Mouse (Mus musculus) CH12.LX (cell line): Measurements from ENCODE around the gene Olfr485. TPM values are rescaled to one million over a fixed set of nuclear protein-coding genes. Genes with fewer than 3 reads are reported as not detected.
"Not testable (repeated sequence)": the region's sequence is repeated elsewhere in the genome, so short reads cannot be mapped to it uniquely, and the experiment has no call there.

Source experiments
- DNase-seq: peaks from one replicate; pipeline ENCODE4 v3.0.0-alpha.2; 2013; ENCODE audit errors: extremely low read depth
- H3K27ac ChIP-seq: 2 replicates; pipeline ENCODE4 v1.5.1; 2012; ENCODE audit warnings: low read depth, mild to moderate bottlenecking, control low read depth, moderate library complexity; ENCODE audit not compliant: insufficient read depth
- H3K27me3 ChIP-seq: replicated peaks from 2 replicates; pipeline ENCODE3; 2012; ENCODE audit warnings: inconsistent platforms
- H3K36me3 ChIP-seq, 2 experiments: replicated peaks in 1 of 2; 2 replicates each; pipeline versions ENCODE3 to v1.6.1; 2012; ENCODE audit warnings: inconsistent platforms in 1 of 2, low read length in 1 of 2, mild to moderate bottlenecking in 1 of 2, mixed read lengths in 1 of 2, moderate library complexity in 1 of 2; ENCODE audit not compliant: control insufficient read depth in 1 of 2, insufficient read depth in 1 of 2
- H3K4me1 ChIP-seq, 2 experiments: 2 replicates each; pipeline ENCODE4 v1.6.1; 2012; ENCODE audit warnings: inconsistent platforms in 1 of 2, moderate library complexity in 1 of 2; ENCODE audit not compliant: insufficient read depth in 2 of 2, control insufficient read depth in 1 of 2
- H3K4me2 ChIP-seq: 2 replicates; pipeline ENCODE4 v1.6.1; 2012; ENCODE audit warnings: low read depth, mild to moderate bottlenecking, control low read depth; ENCODE audit not compliant: poor library complexity, insufficient read depth, severe bottlenecking
- H3K4me3 ChIP-seq, 3 experiments: fragments of 150-350 bp in 1 of 3; sonication (generic) in 1 of 3; replicated peaks in 1 of 3; 2 replicates each; pipeline versions ENCODE3 to v1.5.1; 2011 to 2012; ENCODE audit warnings: low read depth in 2 of 3, low read length in 2 of 3, mild to moderate bottlenecking in 2 of 3, moderate library complexity in 2 of 3, control low read depth in 1 of 3, improper control_type of control experiment in 1 of 3, inconsistent platforms in 1 of 3, mixed read lengths in 1 of 3; ENCODE audit not compliant: poor library complexity in 1 of 3
- H3K79me2 ChIP-seq: replicated peaks from 2 replicates; pipeline ENCODE4 v1.6.1; 2012; ENCODE audit warnings: mild to moderate bottlenecking, moderate library complexity; ENCODE audit not compliant: control insufficient read depth, poor library complexity, insufficient read depth, severe bottlenecking; ENCODE audit errors: extremely low read depth
- H3K9ac ChIP-seq: 2 replicates; pipeline ENCODE4 v1.6.1; 2012; ENCODE audit warnings: low read depth, mild to moderate bottlenecking, control low read depth, moderate library complexity; ENCODE audit not compliant: insufficient read depth
- H3K9me3 ChIP-seq: replicated peaks from 2 replicates; pipeline ENCODE3; 2012; ENCODE audit warnings: low read length, inconsistent platforms, mixed read lengths
- CHD2 ChIP-seq: IDR thresholded peaks from 2 replicates; pipeline ENCODE4 v1.6.1; 2011; ENCODE audit warnings: low read length, improper control_type of control experiment
- CTCF ChIP-seq, 2 experiments: IDR thresholded peaks in 1 of 2; conservative IDR thresholded peaks in 1 of 2; 2 replicates each; pipeline ENCODE4 v1.5.1; 2011 to 2012; ENCODE audit warnings: low read depth in 2 of 2, low read length in 2 of 2, improper control_type of control experiment in 1 of 2, inconsistent platforms in 1 of 2, mild to moderate bottlenecking in 1 of 2, moderate library complexity in 1 of 2
- E2F4 ChIP-seq: IDR thresholded peaks from 2 replicates; pipeline ENCODE4 v1.6.1; 2011; ENCODE audit warnings: low read depth, low read length, improper control_type of control experiment; ENCODE audit not compliant: insufficient replicate concordance
- IRF4 ChIP-seq: IDR thresholded peaks from 2 replicates; pipeline ENCODE4 v1.6.1; 2014; ENCODE audit warnings: low read depth, mild to moderate bottlenecking, inconsistent platforms, low read length, improper control_type of control experiment
- MAFK ChIP-seq: IDR thresholded peaks from 2 replicates; pipeline ENCODE4 v1.6.1; 2011; ENCODE audit warnings: low read length, improper control_type of control experiment; ENCODE audit not compliant: insufficient replicate concordance
- MAX ChIP-seq: IDR thresholded peaks from 2 replicates; pipeline ENCODE4 v1.6.1; 2011; ENCODE audit warnings: low read length, improper control_type of control experiment
- MEF2A ChIP-seq: IDR thresholded peaks from 2 replicates; pipeline ENCODE4 v1.6.1; 2014; ENCODE audit warnings: low read depth, mild to moderate bottlenecking, inconsistent platforms, low read length, improper control_type of control experiment, borderline replicate concordance
- PAX5 ChIP-seq: IDR thresholded peaks from 2 replicates; pipeline ENCODE4 v1.6.1; 2012; ENCODE audit warnings: low read length, inconsistent platforms, mixed read lengths
- RAD21 ChIP-seq: IDR thresholded peaks from 2 replicates; pipeline ENCODE4 v1.6.1; 2011; ENCODE audit warnings: low read depth, mild to moderate bottlenecking, low read length, improper control_type of control experiment, moderate library complexity
- SMC3 ChIP-seq: IDR thresholded peaks from 2 replicates; pipeline ENCODE4 v1.6.1; 2011; ENCODE audit warnings: low read depth, low read length, improper control_type of control experiment
- USF1 ChIP-seq: IDR thresholded peaks from 2 replicates; pipeline ENCODE4 v1.6.1; 2014; ENCODE audit warnings: low read depth, mild to moderate bottlenecking, inconsistent platforms, low read length, improper control_type of control experiment
- ZMIZ1 ChIP-seq: IDR thresholded peaks from 2 replicates; pipeline ENCODE4 v1.6.1; 2012; ENCODE audit warnings: low read depth, mild to moderate bottlenecking, inconsistent platforms, low read length, improper control_type of control experiment
- dilution Hi-C: fragments of 300-500 bp; cut with MboI; formaldehyde crosslinking; loops from 2 replicates; pipeline ENCODE4 v1.14.3; 2020; ENCODE audit warnings: low sequenced_read_pairs; ENCODE audit not compliant: extremely low pct_unique_long_range_greater_than_20kb, extremely low pct_ligation_motif_present
- in situ Hi-C: fragments of 300-500 bp; cut with MboI; formaldehyde crosslinking; loops from 3 replicates; pipeline ENCODE4 v1.14.3; 2019; ENCODE audit warnings: low sequenced_read_pairs, low pct_ligation_motif_present, low pct_unique_long_range_greater_than_20kb, mixed read lengths
- polyA plus RNA-seq: library from polyadenylated mRNA; unstranded; fragments of >175 nt; gene quantifications from 2 replicates; pipeline ENCODE4 v1.2.1, GENCODE M21; 2012; ENCODE audit warnings: low read depth; ENCODE audit not compliant: insufficient read length
- total RNA-seq, 2 experiments: library from RNA; depleted of rRNA; stranded (reverse); fragments of 300-350 nt in 1 of 2; fragments of >200 nt in 1 of 2; gene quantifications; 2 replicates each; pipeline ENCODE4 v1.2.3; 2012 to 2014

Gene Olfr485
- total RNA-seq (2012; rRNA removed) (not detected in 2 replicates), total RNA-seq (2014; rRNA removed) (not detected in 2 replicates), polyA plus RNA-seq (not detected in 2 replicates)

- in situ Hi-C loops = no loop called here
- H3K36me3 ChIP-seq = no peaks in the 10 kb centered on the region
- dilution Hi-C loops = no loop called here
Measured at GRCm38 (mm10) chr7:108159771-108160170, at the start of gene Olfr485. Gene Olfr485, minus strand, starts transcription at chr7:108159871.

GRCm38 (mm10) chr7:108196938-108197337 is 37.3 kb upstream of the Olfr485 start:
- dilution Hi-C loops = no loop called here

More at GRCm38 (mm10) chr7:108159771-108160170, at the start of gene Olfr485:
- Histone ChIP-seq H3K9me3 (no peaks in the 10 kb centered on the region), H3K4me2 (no peak within 1 kb of the TSS), H3K4me3 (no peak within 1 kb of the TSS), H3K4me1 (no peaks in the 10 kb centered on the region), H3K9ac (no peak within 1 kb of the TSS), H3K27me3 (peaks cover 3% of the 10 kb centered on the region), H3K79me2 (no peaks in the 10 kb centered on the region), H3K27ac (no peak within 1 kb of the TSS)
- DNase-seq = no peak
- no peak for TF ChIP-seq MAFK

GRCm38 (mm10) chr7:108196337-108196736 is 36.7 kb upstream of the Olfr485 start:
- dilution Hi-C loops, H3K27ac ChIP-seq, H3K4me3 ChIP-seq, H3K9me3 ChIP-seq, H3K27me3 ChIP-seq, DNase-seq, in situ Hi-C loops, H3K4me2 ChIP-seq, H3K36me3 ChIP-seq, H3K79me2 ChIP-seq, H3K4me1 ChIP-seq, H3K9ac ChIP-seq: not testable (repeated sequence)

More at GRCm38 (mm10) chr7:108196938-108197337, 37.3 kb upstream of the Olfr485 start:
- no peak overlapping the region for H3K4me2 ChIP-seq
- no peaks in the 10 kb centered on the region for H3K36me3 ChIP-seq
- H3K27me3 ChIP-seq = no peaks in the 10 kb centered on the region
- no peak overlapping the region for H3K27ac ChIP-seq
- H3K79me2 ChIP-seq = no peaks in the 10 kb centered on the region
- H3K9ac ChIP-seq = no peak overlapping the region
- H3K4me1 ChIP-seq = no peaks in the 10 kb centered on the region
- H3K9me3 ChIP-seq = no peaks in the 10 kb centered on the region
- DNase-seq = no peak
- no peak overlapping the region for H3K4me3 ChIP-seq
- in situ Hi-C loops = no loop called here
- no peak for TF ChIP-seq RAD21
- TF ChIP-seq ZMIZ1 = no peak
- no peak for TF ChIP-seq SMC3
- TF ChIP-seq USF1 = no peak
- no peak for TF ChIP-seq PAX5
- no peak for TF ChIP-seq CHD2
- no peak for TF ChIP-seq IRF4
- no peak for TF ChIP-seq MAFK
- no peak for TF ChIP-seq MEF2A
- no peak for TF ChIP-seq CTCF (conservative IDR thresholded peaks at IDR 0.05 in 1 of 2, IDR thresholded peaks at IDR 0.05 in 1 of 2; ENCODE audit: low read depth in 2 of 2, low read length in 2 of 2)
- TF ChIP-seq MAX = no peak
- TF ChIP-seq E2F4 = no peak

GRCm38 (mm10) chr7:108192714-108193113 is 33.0 kb upstream of the Olfr485 start:
- in situ Hi-C loops, H3K79me2 ChIP-seq, dilution Hi-C loops: not testable (repeated sequence)

DNA sequence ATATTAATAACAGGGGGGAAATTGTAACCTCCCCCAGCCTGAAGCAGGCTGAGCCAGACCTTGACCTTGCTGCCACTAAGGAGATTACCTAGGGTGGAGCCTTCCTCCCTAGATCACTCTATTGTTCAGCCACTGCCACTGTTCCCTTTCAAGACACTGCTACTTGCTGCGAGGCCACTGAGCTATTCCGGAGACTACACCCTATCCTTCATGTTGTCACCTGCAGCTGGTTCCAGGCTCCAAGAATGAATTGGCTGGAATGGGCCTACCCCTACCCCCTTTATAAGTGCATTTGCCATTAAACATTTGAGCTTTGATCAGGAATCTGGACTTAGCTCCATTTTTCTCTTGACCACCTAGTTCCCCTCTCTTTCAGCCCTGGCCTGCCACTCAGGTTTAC is 31.5 kb upstream of the Olfr485 start:
- H3K4me2 ChIP-seq, DNase-seq, dilution Hi-C loops, H3K4me3 ChIP-seq, H3K4me1 ChIP-seq, H3K27ac ChIP-seq, H3K27me3 ChIP-seq, H3K79me2 ChIP-seq, H3K36me3 ChIP-seq, H3K9me3 ChIP-seq, in situ Hi-C loops, H3K9ac ChIP-seq: not testable (repeated sequence)

More at GRCm38 (mm10) chr7:108192714-108193113, 33.0 kb upstream of the Olfr485 start:
- not testable (repeated sequence) for H3K4me2 ChIP-seq, H3K9ac ChIP-seq, H3K4me3 ChIP-seq, H3K36me3 ChIP-seq, H3K27me3 ChIP-seq, H3K4me1 ChIP-seq, DNase-seq, H3K9me3 ChIP-seq, H3K27ac ChIP-seq
